Mouse (Mus musculus): ENCODE data around the gene Cacng3.
A peak's percentile ranks its signal among the peaks of the same experiment; 100 is the strongest.

The Cacng3 gene

DNA sequence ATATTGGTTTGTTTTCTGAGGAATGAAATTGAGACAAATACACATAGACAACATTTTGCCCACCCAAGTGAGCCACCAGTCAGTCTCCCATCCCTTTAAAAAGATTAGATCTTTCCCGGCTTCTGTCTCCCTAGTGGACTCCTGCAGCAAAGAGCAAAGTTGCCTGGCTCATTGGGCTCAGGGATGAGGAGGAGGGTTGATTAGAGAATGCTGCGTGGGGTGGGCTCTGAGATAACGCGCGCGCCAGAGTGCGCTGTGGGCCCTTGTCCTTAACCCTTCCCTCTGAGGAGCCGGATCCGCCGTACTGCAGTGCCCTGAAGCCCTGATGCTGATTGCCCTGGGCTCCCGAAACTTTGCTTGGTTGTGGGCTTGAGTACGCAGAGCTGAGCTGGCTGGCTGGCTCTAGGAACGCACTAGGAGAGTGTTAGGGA is at the start of gene Cacng3:
Gene Cacng3, plus strand, starts transcription at position 51 of the 431 bp plus-strand sequence.
- DNase-seq, result no peak

DNA sequence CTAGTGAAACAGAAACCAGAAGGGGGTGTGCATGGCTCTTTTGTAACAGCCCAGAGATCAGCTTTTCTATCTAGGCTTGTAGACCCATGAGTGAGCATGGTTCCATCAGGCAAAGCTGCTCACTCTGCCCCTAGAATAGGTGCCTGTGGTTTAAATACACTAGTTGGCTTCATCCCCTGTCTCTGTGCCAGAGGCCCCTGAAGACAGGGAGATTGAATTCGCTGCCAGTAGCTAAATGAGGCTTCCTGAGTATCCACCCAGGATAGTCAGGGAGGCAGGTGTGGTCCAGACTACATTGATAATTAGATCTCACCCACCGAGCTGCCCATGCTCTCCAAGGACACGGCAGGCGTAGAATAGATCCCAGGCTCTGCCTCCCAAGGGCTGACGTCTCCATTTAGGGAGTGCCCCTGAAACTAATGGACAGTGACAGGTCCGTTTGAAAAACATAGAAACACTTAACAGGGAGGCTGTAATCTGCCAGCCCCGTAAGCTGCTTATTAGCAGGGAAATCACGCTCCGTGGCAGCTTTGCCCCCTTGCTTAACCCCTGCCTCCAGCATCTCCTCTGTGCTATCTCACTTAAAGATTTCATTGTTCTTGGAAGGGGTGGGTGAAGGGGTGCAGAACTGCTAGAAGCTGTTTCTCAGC is 48.0 kb upstream of the Cacng3 start:
- DNase-seq, result no peak

DNA sequence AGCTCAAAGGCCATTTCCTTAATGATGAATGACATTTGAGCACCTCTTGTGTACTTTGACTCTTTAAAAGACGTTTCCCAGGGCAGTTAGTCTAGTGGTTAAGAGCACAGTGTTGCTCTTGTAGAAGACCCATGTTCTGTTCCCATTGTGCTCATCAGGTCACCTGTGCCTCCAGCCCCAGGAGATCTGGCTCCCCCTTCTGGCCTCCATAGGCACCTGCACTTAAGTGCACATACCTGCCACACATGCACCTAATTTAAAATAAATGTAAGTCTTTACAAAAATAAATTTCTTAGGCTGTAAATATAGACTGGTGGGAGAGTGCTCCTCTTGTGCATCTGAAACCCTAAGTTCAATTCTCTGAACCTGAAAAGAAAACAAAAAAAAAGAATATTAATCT is 46.5 kb upstream of the Cacng3 start:
- DNase-seq, result no peak

DNA sequence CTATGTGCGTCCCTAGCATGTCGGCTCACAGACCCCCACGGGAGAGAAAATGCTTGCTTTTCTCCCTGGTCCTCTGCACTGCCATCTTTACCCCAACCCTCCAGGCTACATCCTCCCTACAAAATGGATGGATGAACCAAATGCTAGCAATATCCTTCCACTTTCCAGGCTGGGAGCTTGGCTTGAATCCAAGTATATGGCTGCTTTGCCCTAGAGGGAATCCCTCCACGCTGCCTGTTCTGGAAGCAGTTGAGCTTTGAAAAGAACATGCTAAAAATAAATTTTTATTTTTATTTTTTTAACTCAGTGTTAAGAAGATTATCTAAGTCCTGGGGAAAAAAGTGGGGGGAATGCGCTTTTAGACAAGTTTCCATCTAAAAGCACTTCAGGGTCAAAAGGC is 42.2 kb upstream of the Cacng3 start:
- no peak for DNase-seq

- DNase-seq, result no peak
Measured at GRCm38 (mm10) chr7:122630386-122630785, 39.9 kb upstream of the Cacng3 start.

- no peak for DNase-seq
Measured at GRCm38 (mm10) chr7:122631151-122631550, 39.1 kb upstream of the Cacng3 start.

GRCm38 (mm10) chr7:122632946-122633345 is 37.3 kb upstream of the Cacng3 start:
- peak; percentile 45 for DNase-seq

- peak; percentile 57 for DNase-seq
Measured at GRCm38 (mm10) chr7:122633463-122633862, 36.8 kb upstream of the Cacng3 start.

DNA sequence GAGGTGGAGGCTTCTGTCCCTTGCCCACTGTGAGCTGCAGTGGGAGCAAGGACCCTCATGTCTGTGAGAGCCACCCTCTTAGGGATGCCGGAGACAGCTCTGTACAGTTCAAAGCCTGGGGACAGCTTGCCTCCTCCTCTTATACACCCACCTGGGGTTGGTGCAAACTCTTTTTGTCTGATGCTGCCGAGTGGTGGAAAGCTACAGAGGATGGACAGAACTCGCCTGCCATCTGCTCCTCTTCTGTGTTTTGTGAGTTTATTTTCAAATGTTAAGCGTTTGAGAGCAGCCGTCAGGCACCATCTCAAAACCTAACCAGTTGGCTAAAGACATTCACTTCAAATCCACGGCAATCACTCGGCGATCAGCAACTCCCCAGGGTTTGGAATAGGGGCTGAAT is 26.6 kb upstream of the Cacng3 start:
- DNase-seq, result peak; percentile 31

- DNase-seq, result peak; percentile 74
Measured at GRCm38 (mm10) chr7:122649306-122649705, 21.0 kb upstream of the Cacng3 start.

DNA sequence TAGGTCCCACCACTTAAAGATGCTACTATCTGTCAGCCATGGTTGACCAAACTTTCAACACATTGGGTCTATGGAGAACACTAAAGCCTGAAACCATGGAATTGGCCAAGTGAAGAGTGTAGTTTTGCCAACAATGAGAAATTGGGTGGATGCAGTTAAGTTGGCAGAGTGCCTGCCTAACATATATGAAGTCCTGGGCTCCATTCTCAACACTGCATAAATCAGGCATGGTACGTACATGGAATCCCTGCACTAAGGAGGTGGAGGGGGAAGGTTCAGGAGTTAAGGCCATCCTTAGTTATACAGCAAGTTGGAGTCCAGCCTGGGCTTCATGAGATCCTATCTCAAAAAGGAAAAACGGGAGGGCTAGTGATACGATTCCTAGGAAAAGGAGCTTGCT is 17.8 kb upstream of the Cacng3 start:
- DNase-seq, result peak; percentile 56

DNA sequence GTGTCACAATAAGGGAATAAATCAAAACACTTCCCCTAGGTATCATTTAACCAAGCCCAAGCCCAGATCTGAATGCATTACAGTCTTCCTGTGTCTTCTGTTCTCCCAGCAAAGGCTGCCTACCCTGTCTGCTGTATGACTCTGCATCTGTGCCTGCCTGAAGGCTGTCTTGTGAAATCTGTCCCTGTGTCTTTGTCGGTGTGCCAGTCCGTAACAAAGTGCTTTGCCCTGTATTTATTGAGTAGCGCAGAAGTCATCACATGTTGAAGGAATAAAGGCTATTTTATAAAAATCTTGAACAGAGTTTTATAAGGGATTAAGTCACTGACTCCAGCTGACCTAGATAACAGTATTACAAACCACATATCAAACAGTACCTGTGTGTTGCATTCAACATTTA is 13.6 kb upstream of the Cacng3 start:
- DNase-seq, result no peak

DNA sequence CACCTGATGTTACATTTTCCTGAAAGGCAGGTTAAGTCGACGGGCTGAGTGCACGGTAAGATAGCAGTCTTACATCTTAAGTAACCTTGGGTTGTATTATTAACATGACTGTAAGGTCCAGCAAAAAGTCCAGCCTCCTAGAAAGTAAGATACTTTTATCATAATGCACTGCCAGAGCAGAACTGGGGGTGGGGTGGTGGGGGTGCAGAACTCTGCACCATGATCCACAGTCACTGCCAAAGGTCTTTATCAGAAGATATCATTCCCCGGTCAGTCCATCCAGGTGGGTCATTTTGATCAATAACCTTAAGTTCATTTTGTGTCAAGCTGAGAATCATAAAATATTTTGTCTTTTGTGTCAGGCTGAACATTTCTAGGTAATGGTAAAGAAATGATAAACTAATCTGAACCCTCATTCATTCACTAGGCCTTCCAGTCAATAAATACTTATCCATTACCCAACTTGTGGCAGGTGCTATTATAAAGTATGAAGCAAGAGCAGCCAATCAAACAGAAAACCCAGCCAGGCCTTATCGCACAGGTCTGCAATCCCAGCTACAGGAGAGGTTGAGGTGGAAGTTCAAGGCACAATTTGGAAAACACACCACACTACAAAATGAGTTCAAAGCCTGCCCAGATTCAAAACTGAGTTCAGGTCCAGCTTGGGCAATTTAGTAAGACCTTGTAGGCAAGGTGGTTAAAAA is 12.7 kb upstream of the Cacng3 start:
- DNase-seq, result no peak

DNA sequence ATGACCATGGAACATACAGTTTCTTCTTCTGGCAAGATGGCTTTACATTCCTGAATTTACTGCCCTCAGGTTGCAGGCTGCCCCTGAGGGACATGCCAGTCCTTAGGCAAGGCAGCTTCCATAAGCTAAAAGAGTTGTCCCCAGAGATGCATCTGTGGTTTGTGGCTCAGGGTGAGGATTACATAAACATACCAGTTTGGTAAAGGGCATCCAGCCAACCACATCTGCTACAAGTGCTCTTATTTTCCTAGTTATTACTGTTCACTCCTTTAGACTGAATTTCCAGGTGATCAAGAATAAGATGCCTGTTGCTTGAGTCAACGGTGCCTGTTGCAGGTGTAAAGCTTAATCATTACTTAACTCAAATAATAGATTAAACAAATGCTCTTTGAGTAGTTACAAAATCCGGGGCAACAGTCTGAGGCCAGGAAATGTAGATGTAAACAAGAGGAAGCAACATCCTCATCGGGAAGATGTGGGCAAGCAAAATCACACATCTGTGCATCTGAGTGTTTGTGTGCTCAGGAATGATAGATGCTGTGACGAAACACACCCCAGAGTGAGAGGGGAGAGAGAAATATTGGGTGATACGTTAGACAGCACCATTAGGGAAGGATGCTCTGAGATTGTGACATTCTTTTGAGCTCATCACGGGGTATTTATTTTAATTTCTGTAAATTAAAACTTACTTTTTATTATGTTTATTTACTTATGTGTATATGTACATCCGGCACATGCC is 4.8 kb upstream of the Cacng3 start:
- DNase-seq, result no peak

GRCm38 (mm10) chr7:122667903-122668302 is 2.4 kb upstream of the Cacng3 start:
- peak; percentile 75 for DNase-seq

DNA sequence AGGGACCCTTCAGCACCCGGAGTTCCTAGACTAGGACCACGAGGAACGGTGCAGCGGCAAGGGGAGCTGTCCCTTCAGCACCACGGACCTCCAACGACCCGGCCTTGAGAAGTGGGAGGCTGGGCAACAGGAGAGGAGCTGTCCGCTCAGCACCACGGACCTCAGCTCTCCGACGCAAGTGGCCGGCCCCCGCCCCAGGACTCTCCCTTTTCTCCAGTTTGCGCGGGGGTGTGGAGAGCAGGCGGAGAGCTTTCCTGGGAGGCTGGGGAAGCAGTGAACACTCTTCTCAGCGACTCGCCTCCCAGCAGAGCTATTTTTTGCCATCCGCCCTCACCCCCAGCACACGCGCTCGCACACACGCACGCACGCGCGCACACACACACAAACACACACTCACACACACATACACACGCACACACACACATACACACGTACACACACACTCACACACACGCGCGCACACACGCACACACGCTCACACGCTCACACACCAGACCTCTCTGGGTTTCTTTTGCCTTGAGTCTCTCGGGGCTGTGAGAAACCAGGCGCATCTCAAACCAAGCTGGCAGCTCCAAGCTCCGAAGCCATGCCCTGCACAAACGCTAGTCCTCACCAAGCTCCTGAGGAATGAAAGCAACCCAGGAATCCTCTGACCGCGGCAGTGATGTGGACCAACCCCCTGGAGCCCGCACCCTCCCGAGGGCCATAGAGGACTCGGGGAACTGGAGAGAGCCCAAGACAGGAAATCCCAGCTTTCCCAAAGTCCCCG is 765 bp downstream of the Cacng3 start:
- peak; percentile 95 for DNase-seq

DNA sequence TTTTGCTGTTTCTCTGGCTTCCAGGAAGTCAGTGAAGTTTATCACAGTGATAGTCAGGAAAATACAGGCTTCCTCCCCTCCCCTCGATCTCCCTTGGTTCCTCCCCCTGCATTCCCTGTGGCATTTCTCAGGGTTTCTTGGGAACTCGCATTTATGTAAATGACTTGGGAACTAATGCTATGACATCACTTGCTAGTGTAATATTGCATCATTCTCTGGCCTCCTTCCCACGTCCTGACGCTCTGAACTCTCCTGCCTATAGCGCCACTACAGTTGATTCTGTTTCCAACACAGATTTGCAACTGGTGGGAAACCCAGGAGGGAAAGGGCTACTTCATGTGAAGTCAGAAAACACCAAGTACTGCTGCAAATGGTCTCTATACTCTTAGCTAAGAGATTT is 2.7 kb downstream of the Cacng3 start:
- DNase-seq, result no peak

- no peak for DNase-seq
Measured at GRCm38 (mm10) chr7:122675207-122675606, 4.9 kb downstream of the Cacng3 start.

- peak; percentile 77 for DNase-seq
Measured at GRCm38 (mm10) chr7:122701751-122702150, 31.5 kb downstream of the Cacng3 start.

DNA sequence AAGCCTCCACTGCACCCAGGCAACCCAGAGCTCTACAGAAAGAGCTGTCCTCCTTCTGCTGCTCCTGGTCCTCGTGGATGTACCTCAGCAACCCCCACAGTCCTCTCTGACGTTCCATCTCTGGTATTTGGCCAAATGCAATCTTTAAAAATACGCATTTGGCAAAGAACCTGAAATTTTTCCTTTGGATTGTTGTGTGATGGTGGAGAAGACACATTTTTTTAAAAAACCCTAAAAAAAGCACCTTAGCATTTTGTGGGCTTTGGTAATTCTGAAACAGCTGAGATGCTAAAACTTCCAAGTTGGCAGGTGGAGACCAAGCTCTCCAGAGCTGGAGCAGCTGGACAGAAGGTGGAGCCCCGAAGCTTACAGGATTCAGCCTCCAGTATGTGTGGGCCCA is 32.2 kb downstream of the Cacng3 start:
- DNase-seq, result no peak

- peak; percentile 56 for DNase-seq
Measured at GRCm38 (mm10) chr7:122706736-122707135, 36.4 kb downstream of the Cacng3 start.

GRCm38 (mm10) chr7:122716299-122716698 is 46.0 kb downstream of the Cacng3 start:
- DNase-seq, result peak; percentile 95

DNA sequence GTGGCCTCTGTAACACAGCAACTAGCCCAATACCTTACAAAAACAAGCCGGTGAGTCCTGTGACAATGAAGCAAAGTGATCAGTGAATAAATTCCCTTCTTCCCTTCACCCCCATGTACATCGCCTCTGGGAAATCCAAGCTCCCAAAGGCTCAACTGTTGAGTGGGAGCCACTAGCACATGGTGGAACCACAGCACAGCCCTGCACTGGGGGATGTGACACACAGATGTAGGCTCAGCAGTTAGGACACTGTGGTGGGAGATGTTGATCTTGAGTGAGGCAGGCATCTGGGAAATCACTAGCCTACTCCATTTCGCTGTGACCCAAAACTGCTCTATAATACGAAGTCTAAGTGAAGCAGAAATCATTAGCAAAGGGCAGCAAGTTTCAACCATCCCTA is 48.2 kb downstream of the Cacng3 start:
- no peak for DNase-seq

All from heart, adult 11 months (tissue).